Mouse (Mus musculus) spleen, postnatal 14 days (tissue): ENCODE results near the gene Dhdds.

ENCODE experiments used
- DNase-seq, 2 experiments: peaks; one replicate each; pipeline ENCODE4 v3.0.0; 2021 to 2022; ENCODE audit warnings: low spot score in 2 of 2

Gene Dhdds

GRCm38 (mm10) chr4:134000466-134001438 lies at the start of gene Dhdds:
Gene Dhdds, minus strand, starts transcription at chr4:134000918.
- DNase-seq = peak; percentile 90 to 94

DNA sequence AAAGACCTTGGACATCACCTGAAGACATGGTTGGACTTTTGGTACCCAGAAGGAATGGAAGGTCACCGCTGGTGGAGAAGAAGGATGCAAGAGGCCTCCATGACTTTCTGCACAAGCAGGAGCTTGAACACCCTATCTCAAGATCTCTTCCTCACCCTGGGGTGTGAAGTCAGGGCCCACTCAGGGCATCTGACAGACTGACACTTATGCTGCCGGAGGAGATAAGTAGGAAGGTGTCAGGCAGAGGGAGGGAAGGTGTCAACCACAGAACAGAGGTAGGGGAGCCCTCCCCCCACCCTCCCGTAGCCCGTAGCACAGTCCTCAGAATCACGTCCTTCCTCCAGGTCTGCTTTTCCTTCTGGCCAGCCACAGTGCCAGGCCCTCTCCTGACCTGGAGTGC lies 46.9 kb upstream of the Dhdds start:
- DNase-seq = no peak

GRCm38 (mm10) chr4:134043041-134043440 lies 42.3 kb upstream of the Dhdds start:
- DNase-seq = no peak

DNA sequence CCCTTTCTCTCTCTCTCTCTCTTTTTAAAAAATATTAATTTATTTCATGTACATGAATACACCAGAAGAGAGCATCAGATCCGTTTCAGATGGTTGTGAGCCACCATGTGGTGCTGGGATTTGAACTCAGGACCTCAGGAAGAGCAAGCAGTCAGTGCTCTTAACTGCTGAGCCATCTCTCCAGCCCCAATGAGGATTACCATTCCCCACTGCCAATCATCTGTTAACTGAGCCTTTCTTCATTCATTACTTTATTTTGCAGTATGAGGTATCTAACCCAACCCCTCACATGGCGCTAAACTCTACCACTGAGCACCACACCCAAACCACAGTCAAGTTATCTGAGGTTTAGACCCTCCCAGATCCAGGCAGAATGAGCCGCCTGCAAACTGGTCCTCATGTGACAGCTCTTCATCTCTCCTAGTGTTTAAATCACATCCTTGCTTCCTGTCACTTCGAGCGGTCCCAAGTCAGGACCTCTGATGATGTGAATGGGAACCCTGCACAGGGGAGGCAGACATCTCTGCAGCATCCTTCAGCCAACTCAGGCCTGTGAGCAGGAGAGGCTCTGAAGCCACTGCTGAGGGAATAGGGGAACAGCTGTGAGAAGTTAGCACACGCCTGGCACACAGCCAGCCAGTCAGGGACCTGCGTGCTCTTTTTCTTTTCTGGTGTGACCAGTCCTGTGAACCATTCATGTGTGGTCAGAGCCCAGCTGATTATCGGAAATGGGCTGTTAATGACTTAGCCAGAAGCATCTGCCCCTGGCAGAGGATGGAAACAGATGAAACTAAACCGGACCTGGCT lies 40.8 kb upstream of the Dhdds start:
- no peak for DNase-seq

DNA sequence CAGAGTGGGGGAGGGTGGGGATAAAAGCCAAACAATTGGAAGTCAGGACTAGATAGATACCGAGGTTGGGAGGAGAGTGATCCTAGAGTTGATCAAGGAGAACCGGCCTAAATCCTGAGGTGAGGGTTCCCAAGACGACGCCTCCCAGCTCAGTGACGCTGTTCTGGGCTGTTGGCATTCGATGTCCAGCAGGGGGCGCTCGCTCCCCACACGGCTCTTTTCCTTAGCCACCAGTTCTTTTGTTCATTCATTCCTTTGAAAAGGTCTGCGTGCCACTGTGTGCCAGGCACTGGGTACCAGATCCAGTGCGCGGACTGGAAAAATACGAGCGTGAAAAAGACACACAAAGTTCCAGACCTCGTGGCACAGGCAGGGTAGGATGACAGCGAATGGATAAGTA lies 35.2 kb upstream of the Dhdds start:
- DNase-seq = peak; percentile 44 to 72

GRCm38 (mm10) chr4:134025802-134026201 lies 25.1 kb upstream of the Dhdds start:
- no peak for DNase-seq

- DNase-seq = peak; percentile 50 to 53
These were observed 19.9 kb upstream of the Dhdds start for GRCm38 (mm10) chr4:134020621-134021020.

GRCm38 (mm10) chr4:134019641-134020351 lies 19.1 kb upstream of the Dhdds start:
- no peak for DNase-seq

DNA sequence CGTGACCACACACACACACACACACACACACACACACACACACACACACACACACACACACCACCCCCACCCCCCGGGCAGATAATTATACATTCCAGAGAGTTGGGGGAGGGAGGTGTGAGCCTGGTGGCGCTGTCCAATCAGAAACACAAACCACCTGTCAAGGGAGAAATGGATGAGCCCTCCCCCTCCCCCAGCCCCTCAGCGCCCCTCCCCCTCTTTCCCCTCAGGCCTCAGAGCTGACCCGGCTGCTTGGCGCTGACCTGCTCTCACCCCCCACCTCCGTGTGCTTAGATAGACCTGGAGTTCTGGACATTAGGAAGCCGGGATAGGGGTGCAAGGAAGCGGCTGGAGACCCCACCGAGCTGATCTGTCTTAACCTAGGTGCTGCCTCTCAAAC lies 18.5 kb upstream of the Dhdds start:
- no peak for DNase-seq

GRCm38 (mm10) chr4:134018779-134019145 lies 18.0 kb upstream of the Dhdds start, which contains the start of gene Lin28a:
Gene Lin28a, minus strand, starts transcription at chr4:134018841.
- no peak for DNase-seq

DNA sequence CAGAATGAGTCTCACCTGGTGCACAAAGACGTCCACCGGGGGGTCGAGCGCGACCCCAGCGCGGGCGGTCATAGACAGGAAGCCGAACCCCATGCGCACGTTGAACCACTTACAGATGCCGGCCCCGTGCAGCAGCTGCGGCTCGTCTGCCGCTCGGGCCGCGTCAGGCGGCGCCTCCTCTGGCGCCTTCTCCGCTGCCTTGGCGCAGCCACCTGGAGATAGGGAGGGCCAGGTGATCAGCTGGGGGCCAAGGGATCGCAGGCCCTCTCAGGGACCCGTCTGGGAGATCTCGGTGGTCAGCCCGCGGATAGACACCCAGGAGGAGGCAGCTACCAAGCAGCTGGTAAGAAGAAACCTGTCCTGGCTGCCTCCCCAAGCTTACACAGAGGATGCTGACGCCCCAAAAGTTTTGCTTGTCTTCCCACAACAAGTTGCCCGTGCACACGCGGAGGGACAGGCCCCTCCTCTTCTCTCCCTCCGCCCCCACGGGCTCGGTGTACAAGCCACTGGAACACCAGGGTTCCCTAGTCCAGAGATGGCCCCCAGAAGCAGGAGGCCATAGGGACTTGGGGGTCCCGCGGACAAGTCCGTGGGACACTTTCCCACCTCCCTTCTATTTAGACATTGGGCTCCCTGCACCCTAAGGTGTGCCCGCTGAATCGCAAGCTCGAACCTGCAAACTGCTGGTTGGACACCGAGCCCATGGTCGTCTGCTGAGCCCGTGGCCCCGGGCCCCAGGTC lies 17.5 kb upstream of the Dhdds start:
- no peak for DNase-seq

DNA sequence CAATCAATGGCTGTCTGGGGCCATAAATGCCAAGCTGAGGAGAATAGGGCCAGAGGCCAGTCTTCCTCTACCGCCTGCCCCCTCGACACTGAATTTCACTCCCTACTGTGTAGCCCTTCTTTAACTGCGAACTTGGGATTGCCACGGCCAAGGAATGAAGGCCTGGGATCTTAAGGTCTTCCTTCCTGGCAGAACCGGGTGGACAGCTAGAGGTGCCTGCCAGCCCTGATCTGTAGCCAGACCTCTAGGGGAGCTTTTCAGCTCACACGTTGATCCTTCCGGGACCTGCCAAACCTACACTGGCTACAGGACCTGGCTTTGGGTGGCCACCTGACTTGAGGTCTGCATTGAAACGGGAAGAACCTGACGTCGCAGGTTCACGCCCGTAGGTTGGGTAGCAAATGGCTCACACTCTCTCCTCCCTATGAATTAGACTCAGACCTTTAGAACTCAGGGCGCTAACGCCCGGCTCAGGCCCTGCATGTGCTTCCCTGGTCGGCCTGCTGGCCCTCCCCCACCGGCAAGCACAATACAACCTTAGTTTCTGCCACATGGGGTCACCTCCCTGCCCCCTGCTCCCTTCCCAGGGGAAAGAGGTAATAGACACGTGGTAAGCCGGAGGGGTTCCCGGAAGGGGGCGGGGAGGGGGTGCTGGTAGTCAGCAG lies 16.6 kb upstream of the Dhdds start:
- DNase-seq = no peak

GRCm38 (mm10) chr4:134016767-134017166 lies 16.0 kb upstream of the Dhdds start:
- no peak for DNase-seq

- no peak for DNase-seq
These were observed 15.5 kb upstream of the Dhdds start for GRCm38 (mm10) chr4:134016208-134016607.

- peak in 1 of 2 experiments; percentile 16 for DNase-seq
These were observed 12.3 kb upstream of the Dhdds start for GRCm38 (mm10) chr4:134012858-134013528.

GRCm38 (mm10) chr4:134011450-134012414 lies 11.0 kb upstream of the Dhdds start:
- DNase-seq = no peak

GRCm38 (mm10) chr4:134009709-134010108 lies 9.0 kb upstream of the Dhdds start:
- DNase-seq = no peak

DNA sequence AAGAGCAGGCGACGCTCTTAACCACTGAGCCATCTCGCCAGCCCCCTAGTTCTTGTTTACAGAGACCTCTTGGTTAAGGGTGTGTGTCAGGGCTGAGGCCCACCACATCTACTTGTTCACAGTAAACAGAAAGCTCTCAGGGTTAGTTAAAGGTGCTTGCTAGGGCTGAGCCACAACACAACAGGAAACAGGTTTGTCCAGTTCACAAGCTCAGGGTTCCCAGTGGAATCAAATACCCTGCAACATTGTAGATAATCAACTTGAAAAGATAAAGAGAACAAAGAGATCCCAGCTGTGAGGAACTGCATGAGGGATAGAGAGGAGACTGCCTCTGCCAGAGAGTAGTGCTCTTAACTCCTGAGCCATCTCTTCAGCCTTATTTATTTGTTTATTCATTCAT lies 6.1 kb upstream of the Dhdds start:
- DNase-seq = no peak
